Comparison of ENCODE assay signal across 29 mouse cellular contexts in genomic region chr1:184630695-184631475, GRCm38 (mm10).
DNase-seq lines count a peak whose midpoint lies in the region; ATAC-seq and TF ChIP-seq lines count a peak whose summit lies in the region.
"Had no signal": no experiment of that assay in that cellular context is flagged by ENCODE, and none has a peak within 500 bp of the region (broad histone marks: within the 10 kb centered on the region; RNA-seq: fewer than 3 reads in every experiment).

No protein-coding gene starts in this region.

- peak; percentile 3 for DNase-seq in heart, postnatal 4 days
- DNase-seq in heart, postnatal 10 days = no peak
- peak; percentile 25 for DNase-seq in c-Kit-negative CD71-positive TER-119-positive erythroid progenitor cells, embryonic 14.5 days (ENCODE audit: low read depth, low spot score)
- peak; percentile 84 for DNase-seq in liver
- DNase-seq in left cerebral cortex, adult 2 months (ENCODE audit: extremely low spot score in 1 of 2, low spot score in 2 of 2) = no peak
- no peak for DNase-seq in cerebellum, adult 9-10 months
- DNase-seq: adrenal gland, postnatal 36 days; cerebellum, adult 8-10 months; embryo, embryonic 11 days; forebrain, postnatal 0 days; kidney, adult 18-20 months; kidney, postnatal 4 days; left cerebral cortex, postnatal 4 days; lung, postnatal 14 days; midbrain, embryonic 14.5 days; retina, postnatal 1 day; spleen, adult 18-20 months; thymus, adult 18-20 months; thymus, postnatal 25 days had no signal

- intact Hi-C loops in heart, postnatal 10 days (cut with DNase I) = no loop called here
- intact Hi-C loops in left cerebral cortex, adult 2 months (cut with DNase I) = no loop called here

- peaks cover 46% of the 10 kb centered on the region for H3K4me1 ChIP-seq in liver, embryonic 15.5 days (replicated peaks)
- H3K4me1 ChIP-seq: embryonic facial prominence, embryonic 13.5 days; forebrain, embryonic 12.5 days; neural tube, embryonic 15.5 days had no signal

- H3K27me3 ChIP-seq in liver, embryonic 15.5 days = peaks cover 7% of the 10 kb centered on the region; the same call in 1 of the 2 replicates
- H3K27me3 ChIP-seq: embryonic facial prominence, embryonic 13.5 days; forebrain, embryonic 12.5 days; kidney, embryonic 15.5 days; limb, embryonic 15.5 days; neural tube, embryonic 15.5 days had no signal

- H3K9me3 ChIP-seq in liver, embryonic 15.5 days (replicated peaks) = no peaks in the 10 kb centered on the region
- H3K9me3 ChIP-seq: embryonic facial prominence, embryonic 13.5 days; forebrain, embryonic 12.5 days; kidney, embryonic 15.5 days; limb, embryonic 15.5 days; neural tube, embryonic 15.5 days had no signal

- H3K4me2 ChIP-seq in liver, embryonic 15.5 days = no peak overlapping the region
- H3K4me2 ChIP-seq: embryonic facial prominence, embryonic 13.5 days; forebrain, embryonic 12.5 days; kidney, embryonic 15.5 days; limb, embryonic 15.5 days; neural tube, embryonic 15.5 days had no signal

- no peak overlapping the region for H3K9ac ChIP-seq in liver, embryonic 15.5 days
- H3K9ac ChIP-seq: embryonic facial prominence, embryonic 13.5 days; forebrain, embryonic 12.5 days; forebrain, postnatal 0 days; kidney, embryonic 15.5 days; limb, embryonic 15.5 days; neural tube, embryonic 15.5 days had no signal

- TF ChIP-seq CTCF in left cerebral cortex, adult 2 months (IDR thresholded peaks at IDR 0.05) = no peak

- ATAC-seq in liver, embryonic 15.5 days (ENCODE audit: insufficient read depth) = peak; percentile 64
- ATAC-seq: CD4-positive, CD25-positive, alpha-beta regulatory T cell, adult 4 months; forebrain, postnatal 0 days; hindbrain, embryonic 16.5 days had no signal

- peak overlapping the region; percentile 25 for H3K27ac ChIP-seq in liver, embryonic 15.5 days (replicated peaks)
- no peak overlapping the region for H3K27ac ChIP-seq in left cerebral cortex, adult 2 months
- H3K27ac ChIP-seq: embryonic facial prominence, embryonic 13.5 days; forebrain, embryonic 12.5 days; kidney, embryonic 15.5 days; limb, embryonic 15.5 days; neural tube, embryonic 15.5 days; stomach, postnatal 0 days had no signal

- no peak overlapping the region for H3K4me3 ChIP-seq in liver, embryonic 15.5 days (replicated peaks)
- no peak overlapping the region for H3K4me3 ChIP-seq in left cerebral cortex, adult 2 months
- H3K4me3 ChIP-seq: embryonic facial prominence, embryonic 13.5 days; erythroblast, embryonic 14.5 days; forebrain, embryonic 12.5 days; kidney, embryonic 15.5 days; limb, embryonic 15.5 days; neural tube, embryonic 15.5 days had no signal

- 63% methylated on average over 13 of the region's 13 CpGs for WGBS in liver, embryonic 15.5 days (ENCODE audit: insufficient replicate concordance)

- H3K36me3 ChIP-seq in liver, embryonic 15.5 days (replicated peaks) = no peaks in the 10 kb centered on the region
- H3K36me3 ChIP-seq: embryonic facial prominence, embryonic 13.5 days; forebrain, embryonic 12.5 days; kidney, embryonic 15.5 days; limb, embryonic 15.5 days; neural tube, embryonic 15.5 days had no signal

Comparison
In these comparisons a context has a peak if more than half of its experiments do, and no peak if none do; other contexts are left out.
1. DNase-seq: peak in heart, postnatal 4 days (single experiment), c-Kit-negative CD71-positive TER-119-positive erythroid progenitor cells, embryonic 14.5 days (single experiment) and liver (single experiment); none in heart, postnatal 10 days (0 of 2), left cerebral cortex, adult 2 months (0 of 2) and cerebellum, adult 9-10 months (single experiment).